Mouse (Mus musculus) limb, embryonic 11.5 days (tissue): Measurements from ENCODE around the gene Slc25a1. TPM values are rescaled to one million over a fixed set of nuclear protein-coding genes. Genes with fewer than 3 reads are reported as not detected.

Experiments
- ATAC-seq: fragments of 200-750 bp; cut with Nextera tagmentation; 2 replicates; pipeline ENCODE4 v1.8.0; 2017; ENCODE audit warnings: low read depth; ENCODE audit not compliant: insufficient number of reproducible peaks, low FRiP score, low TSS enrichment
- DNase-seq: peaks from one replicate; pipeline ENCODE4 v3.0.0-alpha.2; 2015; ENCODE audit warnings: low spot score
- H3K27ac ChIP-seq: fragments of 300-500 bp; sonication (generic); replicated peaks from 2 replicates; pipeline ENCODE4 v1.5.1; 2014; ENCODE audit warnings: low read depth, mild to moderate bottlenecking, low read length
- H3K27me3 ChIP-seq: fragments of 300-500 bp; sonication (generic); 2 replicates; pipeline ENCODE4 v1.6.1; 2014; ENCODE audit warnings: mild to moderate bottlenecking, low read length, mixed read lengths; ENCODE audit not compliant: control insufficient read depth, insufficient read depth
- H3K36me3 ChIP-seq: fragments of 300-500 bp; sonication (generic); 2 replicates; pipeline ENCODE4 v1.6.1; 2014; ENCODE audit warnings: mild to moderate bottlenecking, low read length, moderate library complexity, mixed read lengths; ENCODE audit not compliant: control insufficient read depth, insufficient read depth
- H3K4me1 ChIP-seq: fragments of 300-500 bp; sonication (generic); 2 replicates; pipeline ENCODE4 v1.6.1; 2014; ENCODE audit warnings: low read length, mixed read lengths; ENCODE audit not compliant: control insufficient read depth, insufficient read depth
- H3K4me2 ChIP-seq: fragments of 300-500 bp; sonication (generic); 2 replicates; pipeline ENCODE4 v1.6.1; 2014; ENCODE audit warnings: low read depth, mild to moderate bottlenecking, moderate library complexity; ENCODE audit not compliant: severe bottlenecking
- H3K4me3 ChIP-seq: fragments of 300-500 bp; sonication (generic); 2 replicates; pipeline ENCODE4 v1.5.1; 2014; ENCODE audit warnings: low read depth, low read length
- H3K9ac ChIP-seq: fragments of 300-500 bp; sonication (generic); 2 replicates; pipeline ENCODE4 v1.6.1; 2014; ENCODE audit warnings: mild to moderate bottlenecking, low read length
- H3K9me3 ChIP-seq: fragments of 300-500 bp; sonication (generic); 2 replicates; pipeline ENCODE4 v1.6.1; 2016; ENCODE audit warnings: low read length; ENCODE audit not compliant: control insufficient read depth
- WGBS: fragments of 180-500 bp; shearing (Covaris S2); extraction: QIAGEN DNeasy Blood & Tissue Kit; methylation state at CpG from one replicate; pipeline ENCODE4 v1.1.7; 2014; 5-methylcytosine and 5-hydroxymethylcytosine counted together
- polyA plus RNA-seq: library from polyadenylated mRNA; unstranded; fragments of >200 nt; fragmentation: Nextera tagmentation; extraction: Ambion mirVana; gene quantifications from 2 replicates; pipeline ENCODE4 v1.2.1, GENCODE M21; 2014

The Slc25a1 gene
- polyA plus RNA-seq, 1 experiment from 2014 or later: 74.5 TPM

DNA sequence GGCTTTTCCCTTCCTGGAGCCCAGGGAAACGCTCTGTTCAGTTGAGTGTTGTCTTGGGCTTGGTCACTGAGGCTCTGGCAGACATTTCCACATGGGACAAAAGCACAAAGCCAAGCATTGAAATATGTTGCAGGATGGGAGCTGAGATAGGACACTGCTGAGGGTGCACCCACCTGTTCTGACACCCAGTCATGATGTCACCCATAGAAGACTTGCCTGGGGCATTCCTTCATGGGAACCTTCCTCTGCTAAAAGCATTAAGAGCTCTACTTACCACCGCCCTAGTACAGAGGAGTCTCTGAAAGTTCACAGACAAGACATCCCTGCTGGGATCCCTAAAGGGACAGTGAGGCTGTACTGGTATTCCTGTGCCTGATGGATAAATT is 37.7 kb downstream of the Slc25a1 start:
- H3K4me2 ChIP-seq: peak overlapping the region; percentile 85
- peaks cover 13% of the 10 kb centered on the region for H3K4me1 ChIP-seq
- WGBS: 60% methylated on average over 2 of the region's 2 CpGs
- H3K27me3 ChIP-seq: no peaks in the 10 kb centered on the region
- no peak for ATAC-seq
- no peaks in the 10 kb centered on the region for H3K9me3 ChIP-seq
- peak overlapping the region; percentile 92 for H3K9ac ChIP-seq
- H3K4me3 ChIP-seq: peak overlapping the region; percentile 91
- H3K36me3 ChIP-seq: no peaks in the 10 kb centered on the region
- no peak overlapping the region for H3K27ac ChIP-seq
- no peak for DNase-seq

DNA sequence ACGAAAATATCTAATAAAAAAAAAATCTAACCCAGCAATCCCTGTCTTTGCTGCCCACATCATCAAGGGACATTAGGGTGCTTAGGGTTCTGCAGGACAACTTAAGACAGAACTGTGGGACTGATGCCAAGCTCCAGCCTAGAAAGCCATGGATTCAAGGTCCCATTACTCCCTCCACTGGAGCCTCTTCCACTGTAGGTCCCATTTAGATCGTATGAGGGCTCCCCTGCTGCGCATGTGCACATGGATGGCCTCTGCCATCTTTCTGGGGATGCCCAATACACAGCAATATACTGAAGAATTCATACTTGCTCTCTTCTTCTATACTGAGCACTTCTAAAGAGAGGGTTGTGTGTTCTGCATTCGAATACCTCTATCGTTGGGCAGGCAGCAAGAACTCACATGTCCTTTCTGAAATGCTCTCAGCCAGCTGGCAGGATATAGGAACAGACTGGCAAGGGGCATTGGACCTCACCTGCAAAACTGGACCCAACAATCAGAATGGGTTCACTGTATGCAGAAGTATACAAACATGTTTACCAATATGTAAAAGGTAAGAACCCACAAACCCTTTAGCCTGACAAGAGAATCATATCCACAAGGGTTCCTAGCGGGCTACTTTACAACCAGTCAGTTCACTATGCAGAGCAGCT is 38.2 kb downstream of the Slc25a1 start:
- WGBS: 88% methylated on average over 6 of the region's 6 CpGs
- Histone ChIP-seq H3K4me2 (peak overlapping the region; percentile 85), H3K36me3 (no peaks in the 10 kb centered on the region), H3K9ac (peak overlapping the region; percentile 92; the same call in 1 of the 2 replicates), H3K4me1 (peaks cover 13% of the 10 kb centered on the region), H3K9me3 (no peaks in the 10 kb centered on the region), H3K27ac (no peak overlapping the region), H3K27me3 (no peaks in the 10 kb centered on the region), H3K4me3 (peak overlapping the region; percentile 91; the same call in 1 of the 2 replicates)
- no peak for DNase-seq
- no peak for ATAC-seq

DNA sequence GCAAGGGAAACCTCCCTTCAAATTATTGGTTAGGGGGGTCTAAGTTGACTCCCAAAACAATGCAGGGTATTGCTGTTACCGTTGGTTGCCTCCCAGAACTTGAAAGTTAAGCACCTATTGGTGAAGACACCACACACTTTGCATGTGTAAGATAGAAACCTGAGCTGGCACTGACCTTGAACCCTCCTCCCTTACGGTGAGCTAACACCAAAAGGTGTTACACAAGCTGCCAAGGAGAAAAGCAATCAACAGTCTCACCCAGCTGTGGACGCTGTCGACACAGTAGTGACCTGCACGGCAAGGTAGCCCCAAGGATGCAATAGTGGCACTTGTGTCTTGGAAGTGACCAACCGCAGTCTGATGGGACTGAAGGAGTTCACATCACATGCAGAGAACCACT is 43.9 kb downstream of the Slc25a1 start:
- WGBS: 76% methylated on average over 6 of the region's 6 CpGs
- Histone ChIP-seq H3K36me3 (peaks cover 3% of the 10 kb centered on the region; the same call in 1 of the 2 replicates), H3K4me1 (0 out of 2 replicates have a peak, but pooled peaks cover 2% of the 10 kb centered on the region), H3K27ac (no peak overlapping the region), H3K4me3 (no peak overlapping the region), H3K9me3 (no peaks in the 10 kb centered on the region), H3K4me2 (no peak overlapping the region), H3K9ac (no peak overlapping the region), H3K27me3 (no peaks in the 10 kb centered on the region)
- ATAC-seq (no peak), DNase-seq (no peak)

DNA sequence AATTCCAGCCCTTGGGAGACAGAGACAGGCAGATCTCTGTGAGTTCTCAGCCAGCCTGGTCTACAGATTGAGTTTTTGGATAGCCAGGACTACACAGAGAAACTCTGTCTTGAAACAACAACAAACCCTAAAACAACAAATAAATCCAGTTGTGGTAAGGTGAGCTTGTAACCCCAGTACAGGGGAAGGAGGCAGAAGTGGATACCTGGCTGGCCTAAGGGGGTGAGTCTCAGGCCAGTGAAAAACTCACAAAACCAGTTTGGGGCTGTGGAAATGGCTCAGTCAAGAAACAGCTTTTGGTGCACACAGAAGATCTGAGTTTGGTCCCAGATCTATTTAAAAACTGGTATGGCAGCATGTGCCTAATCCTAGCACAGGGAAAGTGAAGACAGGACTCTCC is 45.8 kb downstream of the Slc25a1 start:
- H3K36me3 ChIP-seq: peaks cover 5% of the 10 kb centered on the region; the same call in 1 of the 2 replicates
- H3K4me2 ChIP-seq: no peak overlapping the region
- H3K4me1 ChIP-seq: 0 out of 2 replicates have a peak, but pooled peaks cover 2% of the 10 kb centered on the region
- H3K9ac ChIP-seq: no peak overlapping the region
- H3K4me3 ChIP-seq: no peak overlapping the region
- H3K27me3 ChIP-seq: no peaks in the 10 kb centered on the region
- DNase-seq: no peak
- no peak for ATAC-seq
- no peak overlapping the region for H3K27ac ChIP-seq
- no peaks in the 10 kb centered on the region for H3K9me3 ChIP-seq

DNA sequence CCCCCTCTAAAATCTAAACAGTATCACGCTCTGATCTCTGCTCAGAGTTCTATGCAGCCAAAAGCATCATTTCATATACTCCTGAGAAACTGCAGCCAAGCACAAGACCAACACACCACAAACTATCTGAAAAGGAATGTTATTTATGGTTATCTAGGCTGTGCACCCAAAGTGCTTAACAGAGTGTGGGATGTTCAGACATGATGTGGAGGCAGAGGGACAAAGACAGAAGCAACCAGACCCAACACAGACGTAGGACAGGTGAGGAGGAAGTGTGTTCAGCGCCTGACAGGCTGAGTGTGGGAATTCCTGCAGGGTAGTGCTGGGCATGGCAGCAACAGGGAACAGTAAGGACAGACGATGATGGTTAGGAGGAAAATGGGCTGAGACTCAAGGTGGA is 48.4 kb downstream of the Slc25a1 start:
- Histone ChIP-seq H3K4me2 (no peak overlapping the region), H3K27ac (no peak overlapping the region), H3K9ac (no peak overlapping the region), H3K4me1 (0 out of 2 replicates have a peak, but pooled peaks cover 2% of the 10 kb centered on the region), H3K27me3 (no peaks in the 10 kb centered on the region), H3K4me3 (no peak overlapping the region), H3K36me3 (peaks cover 5% of the 10 kb centered on the region; the same call in 1 of the 2 replicates), H3K9me3 (no peaks in the 10 kb centered on the region)
- ATAC-seq (no peak), DNase-seq (no peak)
- WGBS: 95% methylated on average over 4 of the region's 4 CpGs

DNA sequence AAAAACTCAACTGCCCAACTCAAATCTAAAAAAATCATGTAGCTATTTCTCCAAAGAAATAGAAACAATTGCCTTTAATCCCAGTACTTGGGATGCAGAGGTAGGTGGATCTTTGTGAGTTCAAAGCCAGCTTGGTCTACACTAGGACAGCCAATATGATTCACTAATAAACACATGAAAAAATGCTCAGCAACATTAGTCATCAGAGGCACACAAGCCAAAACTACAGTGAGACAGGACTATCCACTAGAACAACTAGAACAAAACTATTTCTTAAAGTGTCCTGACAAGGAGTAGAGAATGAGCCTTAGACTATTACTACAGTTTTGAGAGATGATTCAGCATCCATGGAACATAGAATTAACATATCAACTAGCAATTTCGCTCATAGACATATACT is 51.9 kb downstream of the Slc25a1 start:
- H3K4me3 ChIP-seq: no peak overlapping the region
- WGBS: 91% methylated on average over 1 of the region's 1 CpGs
- ATAC-seq (no peak), DNase-seq (no peak)
- H3K4me2 ChIP-seq: no peak overlapping the region
- no peaks in the 10 kb centered on the region for H3K9me3 ChIP-seq
- no peak overlapping the region for H3K27ac ChIP-seq
- no peak overlapping the region for H3K9ac ChIP-seq
- H3K4me1 ChIP-seq: no peaks in the 10 kb centered on the region
- H3K36me3 ChIP-seq: peaks cover 11% of the 10 kb centered on the region
- no peaks in the 10 kb centered on the region for H3K27me3 ChIP-seq

Other genes with a start within 250 kb of the Slc25a1 start
- 42.2 and 45.5 TPM in 2 replicates for gene Med15, start 195.3 kb downstream of the Slc25a1 start, polyA plus RNA-seq
- gene Klhl22, start 168.6 kb downstream of the Slc25a1 start, polyA plus RNA-seq: 68.2 and 68.7 TPM in 2 replicates
- gene Scarf2, start 130.9 kb downstream of the Slc25a1 start, polyA plus RNA-seq: 23.4 and 26.4 TPM in 2 replicates
- gene B830017H08Rik, start 95.1 kb downstream of the Slc25a1 start, polyA plus RNA-seq: 0.73 and 0.77 TPM in 2 replicates
- 3.0 and 3.2 TPM in 2 replicates for gene Car15, start 89.9 kb downstream of the Slc25a1 start, polyA plus RNA-seq
- 0.48 TPM in 1 of 2 replicates, not detected in the other for gene Gm20518, start 36.5 kb downstream of the Slc25a1 start, polyA plus RNA-seq
- gene Tssk1, start 34.0 kb downstream of the Slc25a1 start, polyA plus RNA-seq: not detected in 2 replicates
- gene Dgcr2, start 29.7 kb downstream of the Slc25a1 start, polyA plus RNA-seq: 92.5 and 94.0 TPM in 2 replicates
- gene Tssk2, start 29.6 kb downstream of the Slc25a1 start, polyA plus RNA-seq: not detected in 2 replicates
- gene Ess2, start 16.9 kb downstream of the Slc25a1 start, polyA plus RNA-seq: 42.2 and 50.2 TPM in 2 replicates
- not detected in 2 replicates for gene Gsc2, start 13.2 kb downstream of the Slc25a1 start, polyA plus RNA-seq
- gene Vpreb2, start 52.2 kb upstream of the Slc25a1 start, polyA plus RNA-seq: not detected in 2 replicates
- 130 and 135 TPM in 2 replicates for gene Dgcr6, start 124.6 kb upstream of the Slc25a1 start, polyA plus RNA-seq
- gene Prodh, start 162.0 kb upstream of the Slc25a1 start, polyA plus RNA-seq: 15.0 and 15.9 TPM in 2 replicates
- gene Rtn4r, start 199.4 kb upstream of the Slc25a1 start, polyA plus RNA-seq: 4.5 and 7.4 TPM in 2 replicates